Mouse (Mus musculus) heart, postnatal 14 days (tissue): ENCODE results near the gene Zfp820. TPM values are rescaled to one million over a fixed set of nuclear protein-coding genes. Genes with fewer than 3 reads are reported as not detected.
"Not testable (repeated sequence)": the region's sequence is repeated elsewhere in the genome, so short reads cannot be mapped to it uniquely, and the experiment has no call there.

ENCODE experiments used
- DNase-seq, 2 experiments: peaks; one replicate each; pipeline ENCODE4 v3.0.0; 2021 to 2022
- intact Hi-C: fragments of 180-260 bp; cut with DNase I; formaldehyde crosslinking; loops from one replicate; pipeline ENCODE4 v1.15.1; 2025
- long read RNA-seq, 2 experiments: library from polyadenylated mRNA; stranded (forward); transcript quantifications; one replicate each; pipeline ENCODE4 v2.0.0; 2021
- total RNA-seq, 2 experiments: library from RNA; stranded (reverse); gene quantifications; 2 replicates each; pipeline ENCODE4 v1.2.3; 2021

Zfp820 gene
- total RNA-seq, result 1 to 10 TPM; 1.7 to 2.2 TPM
- long read RNA-seq, experiment 1, partial matches to known transcripts, result 0 of 2 reads
- long read RNA-seq, experiment 1, other reads (novel, unspliced or antisense), result 0 of 2 reads
- long read RNA-seq, experiment 2, partial matches to known transcripts, result 0 of 6 reads
- long read RNA-seq, experiment 2, other reads (novel, unspliced or antisense), result 5 of 6 reads

- intact Hi-C loops, result no loop called here
- DNase-seq, result peak; percentile 55 to 70
These were observed at the start of gene Zfp820 for GRCm38 (mm10) chr17:21845545-21846321. Gene Zfp820 (minus strand): TSS chr17:21845772.

GRCm38 (mm10) chr17:21871256-21871655 is 25.7 kb upstream of the Zfp820 start:
- no peak for DNase-seq
- intact Hi-C loops, result no loop called here

GRCm38 (mm10) chr17:21846322-21846582 is 680 bp upstream of the Zfp820 start:
- DNase-seq, intact Hi-C loops: not testable (repeated sequence)

GRCm38 (mm10) chr17:21838510-21838909 is 7.1 kb downstream of the Zfp820 start:
- intact Hi-C loops, result no loop called here
- no peak for DNase-seq

GRCm38 (mm10) chr17:21801373-21801772 is 44.2 kb downstream of the Zfp820 start:
- DNase-seq, result peak in 1 of 2 experiments; percentile 15
- intact Hi-C loops, result not testable (repeated sequence)

GRCm38 (mm10) chr17:21792256-21792655 is 53.3 kb downstream of the Zfp820 start:
- intact Hi-C loops, result no loop called here
- no peak for DNase-seq

GRCm38 (mm10) chr17:21770336-21770735 is 75.2 kb downstream of the Zfp820 start:
- intact Hi-C loops, result no loop called here

More at GRCm38 (mm10) chr17:21770336-21770735, 75.2 kb downstream of the Zfp820 start:
- DNase-seq, result no peak

Other genes with a start within 250 kb of the Zfp820 start
- gene Zfp983, start 195.1 kb downstream of the Zfp820 start, total RNA-seq, result 1 to 10 TPM; 2.6 to 3.1 TPM
- 1 to 10 TPM; 1.3 to 1.6 TPM for gene Gm10226, start 153.9 kb downstream of the Zfp820 start, total RNA-seq
- gene Zfp760, start 138.0 kb downstream of the Zfp820 start, total RNA-seq, result 1 to 10 TPM; 2.6 to 2.9 TPM
- gene Zfp229, start 115.0 kb downstream of the Zfp820 start, total RNA-seq, result 1 to 10 TPM; 7.4 to 7.5 TPM
- 1 to 10 TPM; 1.6 TPM for gene Zfp995, start 64.2 kb upstream of the Zfp820 start, total RNA-seq
- 1 to 10 TPM; 7.6 to 8.7 TPM for gene Zfp942, start 116.7 kb upstream of the Zfp820 start, total RNA-seq
- 10 to 100 TPM; 17.4 to 18.3 TPM for gene Zfp943, start 116.8 kb upstream of the Zfp820 start, total RNA-seq